Mouse (Mus musculus): ENCODE data around the gene Nhsl2.

GRCm38 (mm10) chrX:102037506-102037905 is 188.3 kb downstream of the Nhsl2 start:
- TF ChIP-seq CTCF (IDR thresholded peaks at IDR 0.05; ENCODE audit: extremely low read depth, insufficient read length, insufficient replicate concordance, low read depth, low read length) (no peak), POLR2A (IDR thresholded peaks at IDR 0.05; ENCODE audit: low read depth, low read length) (no peak)

Measured in small intestine, adult 2 months (tissue).